Mouse (Mus musculus) B cell, adult 2 months (primary cell): ENCODE measurements around the gene Prune1.

Source experiments
- DNase-seq, 2 experiments: peaks; one replicate each; pipeline ENCODE4 v3.0.0; 2022

Gene Prune1

DNA sequence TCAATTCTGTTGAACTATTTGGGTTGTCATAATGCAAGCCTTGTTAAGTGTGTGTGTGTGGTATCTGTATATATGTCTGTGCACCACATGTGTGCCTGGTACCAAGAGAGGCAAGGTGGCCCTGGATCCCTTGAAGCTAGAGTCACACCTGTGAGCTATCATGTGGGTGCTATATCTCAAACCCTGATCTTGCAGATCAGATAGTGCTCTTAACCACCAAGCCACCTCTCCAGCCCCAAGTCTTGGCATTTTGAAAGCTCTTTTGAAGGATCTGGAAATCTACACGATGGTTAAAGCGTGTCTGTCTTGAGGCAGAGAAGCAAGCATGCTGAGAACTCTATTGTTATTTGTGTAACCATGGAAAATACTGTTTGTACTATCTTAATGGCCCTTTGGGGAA lies 71.3 kb downstream of the Prune1 start:
- DNase-seq: no peak

DNA sequence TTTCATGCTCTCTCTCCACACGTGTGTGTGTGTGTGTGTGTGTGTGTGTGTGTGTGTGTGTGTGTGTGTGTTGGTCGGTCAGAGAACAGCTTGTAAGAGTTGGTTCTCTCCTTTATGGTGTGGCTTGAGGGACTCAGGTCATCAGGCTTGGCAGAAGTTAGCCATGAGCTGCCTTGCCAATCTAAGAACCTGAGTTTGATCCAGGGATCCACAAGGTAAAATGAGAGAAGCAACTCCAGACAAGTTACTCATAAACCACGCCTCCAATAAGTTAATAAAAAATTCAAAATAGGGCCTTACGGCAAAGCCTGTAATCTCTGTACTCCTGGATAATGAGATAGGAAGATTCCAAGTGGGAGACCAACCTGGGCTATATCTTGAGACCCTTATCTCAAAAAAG lies 73.6 kb downstream of the Prune1 start:
- DNase-seq: no peak

DNA sequence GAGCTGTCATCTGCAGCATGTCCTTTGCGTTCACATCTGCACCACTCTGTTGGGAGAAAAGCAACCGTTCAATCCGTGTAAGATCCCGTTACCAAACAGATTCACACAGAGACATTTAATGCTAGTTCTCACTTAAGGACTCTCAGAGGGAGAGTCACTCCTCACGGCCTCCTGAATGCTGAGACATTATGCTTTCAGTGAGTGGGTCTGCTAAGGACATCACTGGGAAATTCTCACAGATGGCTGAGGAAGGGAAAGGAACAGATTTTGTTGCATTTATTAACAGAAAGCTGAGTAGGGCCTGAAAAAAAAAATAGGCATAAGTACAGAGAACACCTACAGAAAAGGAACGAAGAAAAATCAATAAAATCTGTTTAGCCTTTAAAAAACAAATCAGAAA lies 78.0 kb downstream of the Prune1 start:
- no peak for DNase-seq
